In the genomic region with DNA sequence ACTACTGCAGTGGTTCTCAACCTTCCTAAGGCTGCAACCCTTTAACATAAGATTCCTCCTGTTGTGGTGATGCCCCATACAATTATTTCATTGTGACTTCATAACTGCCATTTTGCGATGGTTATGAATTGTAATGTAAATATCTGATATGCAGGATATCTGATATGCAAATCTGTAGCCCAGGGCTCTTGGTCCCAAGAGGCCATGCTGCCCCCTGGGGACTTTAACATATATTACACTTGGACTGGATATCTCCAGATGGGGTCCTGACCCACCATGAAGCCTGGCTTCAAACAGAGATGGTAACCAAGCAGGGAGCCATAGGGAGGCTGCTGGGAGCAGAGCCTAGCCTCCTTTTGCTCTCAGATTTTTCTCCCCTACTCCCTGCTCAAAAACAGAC, we compare ENCODE assay signal across 12 mouse cellular contexts. TPM values are rescaled to one million over a fixed set of nuclear protein-coding genes. Genes with fewer than 3 reads are reported as not detected.
DNase-seq lines count a peak whose midpoint lies in the region; ATAC-seq lines count a peak whose summit lies in the region.
"Had no signal": no experiment of that assay in that cellular context is flagged by ENCODE, and none has a peak within 500 bp of the region (broad histone marks: within the 10 kb centered on the region; RNA-seq: fewer than 3 reads in every experiment).

No protein-coding gene starts in this region.

- H3K4me3 ChIP-seq in heart, embryonic 16.5 days (ENCODE audit: low read length): no peak overlapping the region
- H3K4me3 ChIP-seq in midbrain, embryonic 11.5 days (ENCODE audit: low read depth, low read length): no peak overlapping the region
- H3K4me3 ChIP-seq in midbrain, embryonic 13.5 days (replicated peaks): no peak overlapping the region
- H3K4me3 ChIP-seq in limb, embryonic 10.5 days: no peak overlapping the region

- 69% methylated on average over 1 of the region's 1 CpGs for WGBS in heart, embryonic 16.5 days
- 85% methylated on average over 1 of the region's 1 CpGs for WGBS in midbrain, embryonic 11.5 days
- WGBS in midbrain, embryonic 13.5 days: 90% methylated on average over 1 of the region's 1 CpGs
- 83% methylated on average over 1 of the region's 1 CpGs for WGBS in limb, embryonic 10.5 days

- H3K4me2 ChIP-seq in heart, embryonic 16.5 days (ENCODE audit: low read depth, low read length): no peak overlapping the region
- H3K4me2 ChIP-seq in midbrain, embryonic 11.5 days: no peak overlapping the region
- H3K4me2 ChIP-seq in midbrain, embryonic 13.5 days (replicated peaks): no peak overlapping the region

- peaks cover 4% of the 10 kb centered on the region; the same call in 1 of the 2 replicates for H3K27me3 ChIP-seq in heart, embryonic 16.5 days (ENCODE audit: control insufficient read depth, insufficient read depth, low read length)
- no peaks in the 10 kb centered on the region for H3K27me3 ChIP-seq in midbrain, embryonic 11.5 days (ENCODE audit: control insufficient read depth, insufficient read depth, low read length)
- H3K27me3 ChIP-seq in midbrain, embryonic 13.5 days: peaks cover 12% of the 10 kb centered on the region; the same call in 1 of the 2 replicates
- H3K27me3 ChIP-seq in limb, embryonic 10.5 days (ENCODE audit: low read depth, poor library complexity, severe bottlenecking): no peaks in the 10 kb centered on the region

- H3K4me1 ChIP-seq in heart, embryonic 16.5 days (ENCODE audit: control insufficient read depth, insufficient read depth, low read length): peaks cover 38% of the 10 kb centered on the region
- peaks cover 24% of the 10 kb centered on the region for H3K4me1 ChIP-seq in midbrain, embryonic 11.5 days (ENCODE audit: control insufficient read depth, insufficient read depth, low read length)
- peaks cover 45% of the 10 kb centered on the region for H3K4me1 ChIP-seq in midbrain, embryonic 13.5 days (replicated peaks)
- peaks cover 94% of the 10 kb centered on the region for H3K4me1 ChIP-seq in limb, embryonic 10.5 days

- no peak for ATAC-seq in heart, embryonic 16.5 days (replicated peaks; ENCODE audit: extremely low read depth, insufficient read depth, low FRiP score)
- no peak for ATAC-seq in midbrain, embryonic 11.5 days (ENCODE audit: low FRiP score)
- no peak for ATAC-seq in midbrain, embryonic 13.5 days

- no peak for DNase-seq in heart, adult 18-20 months
- peak; percentile 82 for DNase-seq in midbrain, embryonic 11.5 days (ENCODE audit: low spot score, missing footprints)
- DNase-seq in limb, embryonic 10.5 days (ENCODE audit: low spot score): no peak
- DNase-seq in spleen, postnatal 36 days (ENCODE audit: low spot score in 2 of 2): no peak
- no peak for DNase-seq in left cerebral cortex, postnatal 10 days (ENCODE audit: extremely low spot score in 1 of 2, low spot score in 2 of 2)
- DNase-seq: adrenal gland, adult 2 months; kidney, adult 11 months had no signal

- H3K9me3 ChIP-seq in heart, embryonic 16.5 days (replicated peaks; ENCODE audit: control insufficient read depth, low read length): no peaks in the 10 kb centered on the region
- H3K9me3 ChIP-seq in midbrain, embryonic 11.5 days (ENCODE audit: control insufficient read depth, low read length): no peaks in the 10 kb centered on the region
- H3K9me3 ChIP-seq in midbrain, embryonic 13.5 days: no peaks in the 10 kb centered on the region
- no peaks in the 10 kb centered on the region for H3K9me3 ChIP-seq in limb, embryonic 10.5 days (replicated peaks)

- intact Hi-C loops in left cerebral cortex, postnatal 10 days (cut with DNase I): no loop called here

- H3K27ac ChIP-seq in heart, embryonic 16.5 days (ENCODE audit: low read length): peak overlapping the region; percentile 92
- no peak overlapping the region for H3K27ac ChIP-seq in midbrain, embryonic 11.5 days (ENCODE audit: low read depth, low read length)
- no peak overlapping the region for H3K27ac ChIP-seq in midbrain, embryonic 13.5 days
- peak overlapping the region; percentile 66 for H3K27ac ChIP-seq in limb, embryonic 10.5 days

- peak overlapping the region; percentile 39; the same call in 1 of the 2 replicates for H3K9ac ChIP-seq in heart, embryonic 16.5 days (ENCODE audit: low read length)
- H3K9ac ChIP-seq in midbrain, embryonic 11.5 days (ENCODE audit: low read length): no peak overlapping the region
- no peak overlapping the region for H3K9ac ChIP-seq in midbrain, embryonic 13.5 days (replicated peaks)

- H3K36me3 ChIP-seq in heart, embryonic 16.5 days (ENCODE audit: control insufficient read depth, insufficient read depth): no peaks in the 10 kb centered on the region
- no peaks in the 10 kb centered on the region for H3K36me3 ChIP-seq in midbrain, embryonic 11.5 days (ENCODE audit: control insufficient read depth, insufficient read depth, low read length)
- H3K36me3 ChIP-seq in midbrain, embryonic 13.5 days: no peaks in the 10 kb centered on the region
- H3K36me3 ChIP-seq in limb, embryonic 10.5 days: no peaks in the 10 kb centered on the region

RNA-seq across cellular contexts. Expression of a gene that starts 56.7 kb away (rescaled TPM):
- 0.17 TPM in 1 of 2 replicates, not detected in the other for polyA plus RNA-seq in heart, embryonic 16.5 days (2015; fragmentation: Nextera tagmentation; extraction: Ambion mirVana)
- not detected for total RNA-seq in heart, adult 18-20 months (2021)
- polyA plus RNA-seq in midbrain, embryonic 11.5 days (2014; fragmentation: Nextera tagmentation; extraction: Ambion mirVana): not detected in 2 replicates
- polyA plus RNA-seq in midbrain, embryonic 13.5 days (2015; fragmentation: Nextera tagmentation; extraction: Ambion mirVana): 0.24 TPM in 1 of 2 replicates, not detected in the other
- polyA plus RNA-seq in limb, embryonic 10.5 days (2016; fragmentation: Nextera tagmentation; extraction: Ambion mirVana): 0.18 TPM in 1 of 2 replicates, not detected in the other
- total RNA-seq in left cerebral cortex, postnatal 10 days (2021): not detected
- total RNA-seq: adrenal gland, adult 2 months; left cerebral cortex, adult 8-10 months; megakaryocyte, adult 5-6 weeks had no signal
- polyA plus RNA-seq: adrenal gland, adult 2 months; embryonic facial prominence, embryonic 14.5 days had no signal

Comparison
In these comparisons a context has a peak if more than half of its experiments do, and no peak if none do; other contexts are left out.
1. H3K27ac ChIP-seq: peak in heart, embryonic 16.5 days (single experiment) and limb, embryonic 10.5 days (single experiment); none in midbrain, embryonic 11.5 days (single experiment) and midbrain, embryonic 13.5 days (single experiment).